Mouse (Mus musculus): ENCODE results near the gene Gm8127.
"Not testable (repeated sequence)": the region's sequence is repeated elsewhere in the genome, so short reads cannot be mapped to it uniquely, and the experiment has no call there.

Gene Gm8127

GRCm38 (mm10) chr14:43293503-43293902, at the start of gene Gm8127:
Gene Gm8127 (minus strand): TSS chr14:43293832.
- in situ Hi-C loops (cut with MseI, MboI), result not testable (repeated sequence)

GRCm38 (mm10) chr14:43337646-43338045, 44.0 kb upstream of the Gm8127 start:
- in situ Hi-C loops (cut with MseI, MboI), result not testable (repeated sequence)

- in situ Hi-C loops (cut with MseI, MboI), result not testable (repeated sequence)
Observed at GRCm38 (mm10) chr14:43331362-43331880, 37.8 kb upstream of the Gm8127 start.

- in situ Hi-C loops (cut with MseI, MboI), result not testable (repeated sequence)
Observed at GRCm38 (mm10) chr14:43328603-43329002, 35.0 kb upstream of the Gm8127 start.

GRCm38 (mm10) chr14:43319516-43319915, 25.9 kb upstream of the Gm8127 start:
- in situ Hi-C loops (cut with MseI, MboI), result not testable (repeated sequence)

GRCm38 (mm10) chr14:43278681-43279080, 15.0 kb downstream of the Gm8127 start:
- in situ Hi-C loops (cut with MseI, MboI), result loop anchor here (5.0 to 10.0 kb wide), 2 partner anchors 296 to 1666 kb away; partner anchors contain the start of gene Gm17654 (in 1 of the 2)

GRCm38 (mm10) chr14:43278146-43278545, 15.5 kb downstream of the Gm8127 start:
- in situ Hi-C loops (cut with MseI, MboI), result loop anchor here (5.0 to 10.0 kb wide), 2 partner anchors 297 to 1666 kb away; partner anchors contain the start of gene Gm17654 (in 1 of the 2)

GRCm38 (mm10) chr14:43277468-43277867, 16.2 kb downstream of the Gm8127 start:
- in situ Hi-C loops (cut with MseI, MboI), result loop anchor here (5.0 to 10.0 kb wide), 2 partner anchors 297 to 1665 kb away; partner anchors contain the start of gene Gm17654 (in 1 of the 2)

- in situ Hi-C loops (cut with MseI, MboI), result loop anchor here (5.0 to 10.0 kb wide), 2 partner anchors 299 to 1663 kb away; partner anchors contain the start of gene Gm17654 (in 1 of the 2)
Observed at GRCm38 (mm10) chr14:43275752-43276151, 17.9 kb downstream of the Gm8127 start.

- in situ Hi-C loops (cut with MseI, MboI), result loop anchor here (5.0 to 10.0 kb wide), 2 partner anchors 300 to 1663 kb away; partner anchors contain the start of gene Gm17654 (in 1 of the 2)
Observed at GRCm38 (mm10) chr14:43274986-43275511, 18.6 kb downstream of the Gm8127 start, which contains the start of gene Gm9732. Gene Gm9732 (plus strand): TSS chr14:43275036.

- in situ Hi-C loops (cut with MseI, MboI), result loop anchor here in 1 of 2 experiments (10.0 kb wide), 1 partner anchor 302 kb away; the partner anchor contains the start of gene Gm17654
Observed at GRCm38 (mm10) chr14:43273161-43273560, 20.5 kb downstream of the Gm8127 start.

- in situ Hi-C loops (cut with MseI, MboI), result not testable (repeated sequence)
Observed at GRCm38 (mm10) chr14:43269211-43269610, 24.4 kb downstream of the Gm8127 start.

- in situ Hi-C loops (cut with MseI, MboI), result not testable (repeated sequence)
Observed at GRCm38 (mm10) chr14:43268521-43269084, 25.0 kb downstream of the Gm8127 start.

GRCm38 (mm10) chr14:43263421-43263820, 30.2 kb downstream of the Gm8127 start:
- in situ Hi-C loops (cut with MseI, MboI), result not testable (repeated sequence)

GRCm38 (mm10) chr14:43258349-43258748, 35.3 kb downstream of the Gm8127 start, which contains the start of gene Gm8126:
Gene Gm8126 (plus strand): TSS chr14:43258649.
- in situ Hi-C loops (cut with MseI, MboI), result not testable (repeated sequence)

- in situ Hi-C loops (cut with MseI, MboI), result not testable (repeated sequence)
Observed at GRCm38 (mm10) chr14:43256511-43256910, 37.1 kb downstream of the Gm8127 start.

GRCm38 (mm10) chr14:43250549-43251253, 42.9 kb downstream of the Gm8127 start:
- in situ Hi-C loops (cut with MseI, MboI), result not testable (repeated sequence)

- in situ Hi-C loops (cut with MseI, MboI), result not testable (repeated sequence)
Observed at GRCm38 (mm10) chr14:43249611-43250170, 43.9 kb downstream of the Gm8127 start.
